Mouse (Mus musculus) kidney, adult 2 months (tissue): ENCODE data around the gene Kif2c. TPM values are rescaled to one million over a fixed set of nuclear protein-coding genes. Genes with fewer than 3 reads are reported as not detected.
A peak's percentile ranks its signal among the peaks of the same experiment; 100 is the strongest.

Source experiments
- DNase-seq: peaks from one replicate; pipeline ENCODE4 v3.0.0; 2021
- H3K27ac ChIP-seq: fragments of 200-500 bp; 2 replicates; pipeline ENCODE4 v1.5.1; 2012; ENCODE audit warnings: low read depth, low read length, control low read depth, inconsistent platforms; ENCODE audit not compliant: insufficient read depth
- H3K27me3 ChIP-seq: fragments of 200-500 bp; replicated peaks from 2 replicates; pipeline ENCODE4 v1.6.1; 2012; ENCODE audit warnings: mild to moderate bottlenecking, moderate library complexity, low read length, inconsistent platforms; ENCODE audit not compliant: control insufficient read depth, insufficient read depth
- H3K36me3 ChIP-seq: fragments of 200-500 bp; 2 replicates; pipeline ENCODE4 v1.6.1; 2012; ENCODE audit warnings: mild to moderate bottlenecking, moderate library complexity, low read length, inconsistent platforms; ENCODE audit not compliant: control insufficient read depth, insufficient read depth
- H3K4me1 ChIP-seq: fragments of 200-500 bp; 2 replicates; pipeline ENCODE4 v1.6.1; 2011; ENCODE audit warnings: low read length; ENCODE audit not compliant: control insufficient read depth, insufficient read depth
- H3K4me3 ChIP-seq: fragments of 200-500 bp; 2 replicates; pipeline ENCODE4 v1.5.1; 2011; ENCODE audit warnings: mild to moderate bottlenecking, low read depth, low read length, control low read depth; ENCODE audit not compliant: insufficient read depth
- CTCF ChIP-seq: fragments of 200-500 bp; conservative IDR thresholded peaks from 2 replicates; pipeline ENCODE4 v1.5.1; 2011; ENCODE audit warnings: low read depth, mild to moderate bottlenecking, control low read depth, low read length, moderate library complexity, mixed read lengths; ENCODE audit not compliant: insufficient read depth, insufficient read length
- POLR2A ChIP-seq: fragments of 200-500 bp; IDR thresholded peaks from one replicate; pipeline ENCODE4 v1.6.1; 2011; ENCODE audit warnings: low read depth, low read length, control low read depth
- WGBS: fragments of 180-500 bp; shearing (Covaris S2); methylation state at CpG from one replicate; pipeline ENCODE4 v1.1.7; 2018; 5-methylcytosine and 5-hydroxymethylcytosine counted together
- polyA plus RNA-seq: library from polyadenylated mRNA; depleted of rRNA; stranded (reverse); fragments of >200 nt; gene quantifications from 2 replicates; pipeline ENCODE4 v1.2.3, GENCODE M21; 2012; rRNA removed

The Kif2c gene
- polyA plus RNA-seq = 0.20 and 0.50 TPM in 2 replicates

DNA sequence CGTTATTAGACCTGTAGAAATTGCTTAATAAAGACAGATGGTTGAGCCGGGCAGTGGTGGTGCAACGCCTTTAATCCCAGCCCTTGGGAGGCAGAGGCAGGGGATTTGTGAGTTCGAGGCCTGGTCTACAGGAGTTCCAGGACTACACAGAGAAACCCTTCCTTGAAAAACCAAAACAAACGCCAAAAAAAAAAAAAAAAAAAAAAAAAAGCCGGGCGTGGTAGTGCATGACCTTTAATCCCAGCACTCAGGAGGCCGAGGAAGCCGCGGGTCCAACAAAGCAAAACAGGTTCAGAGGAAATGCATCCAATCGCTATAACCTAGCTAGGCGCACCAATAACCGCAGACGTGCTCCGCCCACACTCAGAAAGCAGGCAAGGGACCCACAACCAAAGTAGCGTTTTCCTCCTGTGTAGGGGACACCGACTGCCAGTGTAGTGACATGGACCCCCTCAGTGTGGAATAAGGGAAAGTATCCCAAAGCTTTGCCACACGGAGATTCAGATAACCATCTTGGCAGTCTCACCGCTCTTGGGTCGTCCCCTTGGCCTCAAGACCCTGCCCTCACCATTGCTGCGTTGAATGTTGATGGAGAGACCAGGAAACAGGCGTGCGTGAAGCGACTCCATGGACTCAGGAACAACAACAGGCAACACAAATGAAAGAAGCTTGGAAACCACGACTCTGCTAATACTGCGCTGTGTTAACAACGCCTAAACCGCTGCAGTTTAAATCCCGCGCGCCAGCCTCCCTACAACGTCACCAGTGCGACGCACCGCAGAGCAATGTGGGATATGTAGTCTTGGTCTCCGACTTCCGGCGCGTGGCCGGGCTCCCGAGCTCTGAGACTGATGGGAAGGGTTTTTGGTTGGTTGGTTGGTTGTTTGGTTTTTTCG, at the start of gene Kif2c:
Gene Kif2c, minus strand, starts transcription at position 777 of the 896 bp plus-strand sequence.
- Histone ChIP-seq H3K27ac (peak within 1 kb of the TSS; percentile 49; the same call in 1 of the 2 replicates), H3K36me3 (no peaks in the 10 kb centered on the region), H3K27me3 (no peaks in the 10 kb centered on the region), H3K4me3 (peak within 1 kb of the TSS; percentile 68), H3K4me1 (peaks cover 3% of the 10 kb centered on the region; the same call in 1 of the 2 replicates)
- WGBS = 1% methylated on average over 42 of the region's 42 CpGs
- no peak for TF ChIP-seq POLR2A
- no peak for TF ChIP-seq CTCF
- DNase-seq = peak; percentile 95

DNA sequence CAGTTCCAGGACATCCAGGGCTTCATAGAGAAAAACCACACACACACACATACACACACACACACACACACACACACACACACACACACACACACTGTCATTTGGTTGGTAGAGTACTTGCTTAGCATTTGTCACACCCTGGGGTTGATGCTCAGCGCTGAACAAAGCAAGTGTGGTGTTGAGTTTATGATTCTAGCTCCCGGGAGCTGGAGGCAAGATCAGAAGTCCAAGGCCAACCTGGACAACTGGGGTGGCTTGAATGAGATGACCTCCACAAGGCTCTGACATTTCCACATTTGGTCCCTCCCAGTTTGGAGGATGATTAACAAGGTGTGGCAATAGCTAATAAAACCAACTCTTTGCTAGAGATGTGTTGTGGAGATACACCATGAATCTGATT, 48.8 kb upstream of the Kif2c start:
- Histone ChIP-seq H3K36me3 (no peaks in the 10 kb centered on the region), H3K4me3 (no peak overlapping the region), H3K27me3 (no peaks in the 10 kb centered on the region), H3K27ac (no peak overlapping the region), H3K4me1 (no peaks in the 10 kb centered on the region)
- DNase-seq = peak; percentile 11
- WGBS = 49% methylated on average over 2 of the region's 2 CpGs
- no peak for TF ChIP-seq CTCF
- no peak for TF ChIP-seq POLR2A

DNA sequence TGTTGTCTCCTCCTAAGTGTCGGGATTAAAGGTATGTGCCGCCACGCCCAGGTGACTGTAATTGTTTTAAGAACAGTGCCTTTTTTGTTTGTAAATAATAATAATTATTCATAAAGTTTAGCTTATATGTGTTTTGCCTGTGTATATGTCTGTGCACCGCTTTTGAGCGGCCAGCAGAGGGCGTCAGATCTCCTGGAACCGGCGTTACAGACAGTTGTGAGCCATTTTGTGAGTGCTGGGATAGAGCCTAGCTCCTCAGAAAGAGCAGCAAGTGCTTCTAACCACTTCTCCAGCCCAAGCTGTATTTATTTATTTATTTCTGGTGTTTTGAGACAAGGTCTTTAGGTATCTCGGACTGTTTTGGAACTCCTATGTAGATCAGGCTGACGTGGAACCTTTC, 47.9 kb upstream of the Kif2c start:
- no peak overlapping the region for H3K27ac ChIP-seq
- DNase-seq = no peak
- TF ChIP-seq POLR2A (no peak), CTCF (peak; percentile 49)
- 71% methylated on average over 10 of the region's 10 CpGs for WGBS
- no peaks in the 10 kb centered on the region for H3K4me1 ChIP-seq
- no peaks in the 10 kb centered on the region for H3K36me3 ChIP-seq
- H3K27me3 ChIP-seq = no peaks in the 10 kb centered on the region
- H3K4me3 ChIP-seq = no peak overlapping the region

DNA sequence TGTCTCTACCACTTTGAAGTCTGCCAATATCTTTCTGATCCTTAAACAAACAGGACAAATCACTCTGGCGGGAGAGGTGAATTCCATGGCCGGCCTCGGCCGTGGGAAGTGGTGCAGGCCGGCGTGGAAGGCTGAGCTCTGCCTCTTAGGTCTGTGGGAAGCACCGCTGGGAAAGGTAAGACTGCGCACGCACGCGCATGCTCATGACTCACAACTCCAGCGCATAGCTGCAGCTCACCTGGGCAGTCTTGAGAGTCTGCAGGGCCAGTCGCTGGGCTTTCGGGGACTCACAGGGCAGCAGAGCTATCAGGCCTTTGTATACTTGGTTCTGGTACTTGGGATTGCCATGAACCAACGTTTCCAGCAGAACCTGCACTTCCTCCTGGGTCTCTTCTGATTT, 47.2 kb upstream of the Kif2c start:
- Histone ChIP-seq H3K27me3 (no peaks in the 10 kb centered on the region), H3K4me1 (no peaks in the 10 kb centered on the region)
- 77% methylated on average over 15 of the region's 15 CpGs for WGBS

DNA sequence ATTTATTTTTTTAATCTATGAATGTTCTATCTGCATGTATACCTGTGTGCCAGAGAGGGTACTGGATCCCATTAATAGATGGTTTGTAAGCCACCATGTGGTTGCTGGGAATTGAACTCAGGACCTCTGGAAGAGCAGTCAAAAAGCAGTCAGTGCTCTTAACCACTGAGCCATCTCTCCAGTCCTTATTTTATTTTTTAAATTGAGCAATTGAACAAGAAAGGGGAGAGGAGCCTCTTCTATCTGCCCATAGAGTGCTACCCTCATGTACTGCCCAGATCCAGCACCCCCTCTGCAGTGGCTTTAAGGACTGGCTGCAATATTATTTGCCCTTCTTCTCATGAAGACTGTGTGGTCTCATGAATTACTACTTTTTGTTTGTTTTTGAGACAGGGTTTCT, 42.8 kb upstream of the Kif2c start:
- Histone ChIP-seq H3K36me3 (no peaks in the 10 kb centered on the region), H3K27ac (no peak overlapping the region), H3K4me3 (no peak overlapping the region), H3K4me1 (no peaks in the 10 kb centered on the region), H3K27me3 (no peaks in the 10 kb centered on the region)
- DNase-seq = no peak
- TF ChIP-seq CTCF = no peak
- TF ChIP-seq POLR2A = no peak

More for the DNA sequence above, 47.2 kb upstream of the Kif2c start:
- no peak for DNase-seq
- Histone ChIP-seq H3K4me3 (no peak overlapping the region), H3K36me3 (no peaks in the 10 kb centered on the region), H3K27ac (no peak overlapping the region)
- no peak for TF ChIP-seq CTCF
- TF ChIP-seq POLR2A = no peak

DNA sequence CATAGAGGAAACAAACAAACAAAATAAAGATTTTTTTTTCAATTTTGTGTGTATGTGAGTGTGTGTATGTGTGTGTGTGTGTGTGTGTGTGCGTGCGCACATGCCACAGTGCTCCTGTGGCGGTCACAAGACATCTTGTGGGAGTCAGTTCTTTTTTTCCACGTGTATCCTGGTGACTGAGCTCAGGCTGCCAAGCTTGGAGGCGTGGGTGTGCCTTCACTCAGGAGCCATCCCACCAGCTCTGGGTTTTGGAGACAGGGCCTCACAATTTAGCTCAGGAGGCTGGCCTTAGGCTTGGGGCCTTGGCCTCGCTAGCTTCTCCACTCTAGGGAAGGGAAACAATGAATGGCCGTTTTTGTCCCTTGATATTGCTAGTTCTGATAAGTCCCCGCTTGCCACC, 41.7 kb upstream of the Kif2c start:
- no peak overlapping the region for H3K4me3 ChIP-seq
- TF ChIP-seq CTCF (no peak), POLR2A (no peak)
- no peaks in the 10 kb centered on the region for H3K36me3 ChIP-seq
- no peaks in the 10 kb centered on the region for H3K4me1 ChIP-seq
- WGBS = 87% methylated on average over 8 of the region's 8 CpGs
- no peaks in the 10 kb centered on the region for H3K27me3 ChIP-seq
- DNase-seq = no peak
- no peak overlapping the region for H3K27ac ChIP-seq

DNA sequence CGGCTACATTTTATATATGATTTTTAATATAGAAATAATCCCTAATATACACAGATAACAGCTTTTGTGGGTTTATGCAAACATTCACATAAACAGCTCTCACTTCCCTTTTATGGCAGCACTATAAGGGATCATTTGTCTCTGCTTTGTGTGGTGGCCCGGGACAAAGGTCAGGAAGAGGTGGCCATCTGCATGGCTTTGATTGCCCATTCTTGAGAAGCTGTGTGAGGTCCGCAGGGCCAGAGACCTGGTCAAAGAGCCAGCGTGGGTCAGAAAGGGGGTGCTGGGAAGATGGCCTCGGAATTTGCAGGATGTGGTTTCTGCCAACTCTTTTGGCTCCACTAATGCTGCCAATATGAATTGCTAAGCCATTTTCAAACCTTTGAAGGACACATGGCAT, 40.6 kb upstream of the Kif2c start:
- Histone ChIP-seq H3K4me3 (no peak overlapping the region), H3K27me3 (no peaks in the 10 kb centered on the region), H3K4me1 (no peaks in the 10 kb centered on the region), H3K27ac (no peak overlapping the region), H3K36me3 (no peaks in the 10 kb centered on the region)
- no peak for DNase-seq
- 46% methylated on average over 5 of the region's 5 CpGs for WGBS
- TF ChIP-seq POLR2A (no peak), CTCF (no peak)
